Mouse (Mus musculus) heart, embryonic 11.5 days (tissue): ENCODE measurements around the gene Incenp. TPM values are rescaled to one million over a fixed set of nuclear protein-coding genes. Genes with fewer than 3 reads are reported as not detected.
A peak's percentile ranks its signal among the peaks of the same experiment; 100 is the strongest.
"Not testable (repeated sequence)": the region's sequence is repeated elsewhere in the genome, so short reads cannot be mapped to it uniquely, and the experiment has no call there.

Source experiments
- ATAC-seq: fragments of 200-750 bp; cut with Nextera tagmentation; replicated peaks from 2 replicates; pipeline ENCODE4 v1.8.0; 2017; ENCODE audit warnings: moderate library complexity; ENCODE audit not compliant: insufficient number of reproducible peaks, low FRiP score, low TSS enrichment
- H3K27ac ChIP-seq: fragments of 300-500 bp; sonication (generic); 2 replicates; pipeline ENCODE4 v1.5.1; 2014; ENCODE audit warnings: mild to moderate bottlenecking, low read depth, low read length
- H3K27me3 ChIP-seq: fragments of 300-500 bp; sonication (generic); 2 replicates; pipeline ENCODE4 v1.6.1; 2014; ENCODE audit warnings: mild to moderate bottlenecking, low read length, mixed read lengths; ENCODE audit not compliant: control insufficient read depth, insufficient read depth
- H3K36me3 ChIP-seq: fragments of 300-500 bp; sonication (generic); 2 replicates; pipeline ENCODE4 v1.6.1; 2014; ENCODE audit warnings: mild to moderate bottlenecking, low read length, moderate library complexity, mixed read lengths; ENCODE audit not compliant: control insufficient read depth, insufficient read depth
- H3K4me1 ChIP-seq: fragments of 300-500 bp; sonication (generic); 2 replicates; pipeline ENCODE4 v1.6.1; 2014; ENCODE audit warnings: low read length; ENCODE audit not compliant: control insufficient read depth, insufficient read depth
- H3K4me2 ChIP-seq: fragments of 300-500 bp; sonication (generic); 2 replicates; pipeline ENCODE4 v1.6.1; 2014; ENCODE audit warnings: mild to moderate bottlenecking, moderate library complexity
- H3K4me3 ChIP-seq: fragments of 300-500 bp; sonication (generic); 2 replicates; pipeline ENCODE4 v1.5.1; 2014; ENCODE audit warnings: low read depth, low read length
- H3K9ac ChIP-seq: fragments of 300-500 bp; sonication (generic); 2 replicates; pipeline ENCODE4 v1.6.1; 2014; ENCODE audit warnings: mild to moderate bottlenecking, low read depth, low read length, moderate library complexity
- H3K9me3 ChIP-seq: fragments of 300-500 bp; sonication (generic); replicated peaks from 2 replicates; pipeline ENCODE4 v1.6.1; 2016; ENCODE audit warnings: low read length; ENCODE audit not compliant: control insufficient read depth
- WGBS: fragments of 180-500 bp; shearing (Covaris S2); extraction: QIAGEN DNeasy Blood & Tissue Kit; methylation state at CpG from one replicate; pipeline ENCODE4 v1.1.7; 2014; ENCODE audit not compliant: insufficient replicate concordance; 5-methylcytosine and 5-hydroxymethylcytosine counted together
- polyA plus RNA-seq: library from polyadenylated mRNA; unstranded; fragments of >200 nt; fragmentation: Nextera tagmentation; extraction: Ambion mirVana; gene quantifications from 2 replicates; pipeline ENCODE4 v1.2.1, GENCODE M21; 2014

Incenp gene
- polyA plus RNA-seq, 1 experiment from 2014 or later = 62.6 TPM

DNA sequence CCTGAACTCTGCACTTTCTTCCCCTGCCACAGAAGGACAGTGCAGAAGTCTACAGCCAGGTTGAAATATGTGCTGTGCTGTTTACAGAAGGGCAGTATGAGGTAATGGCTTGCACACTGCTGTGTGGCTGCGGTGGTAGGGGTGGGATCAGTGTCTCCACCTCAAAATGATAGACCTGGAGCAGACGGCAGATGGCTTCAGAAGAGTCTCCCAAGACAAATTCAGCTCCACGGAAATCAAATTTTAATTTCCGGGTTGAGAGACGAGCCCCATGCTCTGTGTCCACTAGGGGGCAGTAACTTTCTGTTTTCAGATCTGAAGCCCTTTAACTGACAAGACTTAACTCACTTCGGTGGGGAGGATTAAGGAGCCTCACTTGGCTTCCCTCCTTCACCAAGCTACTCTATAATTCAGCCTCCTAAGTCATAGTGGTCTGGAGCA is 12.0 kb upstream of the Incenp start:
- Histone ChIP-seq H3K9me3 (no peaks in the 10 kb centered on the region), H3K27ac (0 out of 2 replicates have a peak overlapping the region, but pooled peaks have one; percentile 15), H3K4me2 (0 out of 2 replicates have a peak overlapping the region, but pooled peaks have one; percentile 27), H3K4me3 (no peak overlapping the region), H3K36me3 (no peaks in the 10 kb centered on the region), H3K9ac (no peak overlapping the region), H3K27me3 (no peaks in the 10 kb centered on the region), H3K4me1 (no peaks in the 10 kb centered on the region)
- ATAC-seq = no peak
- WGBS = 14% methylated on average over 6 of the region's 6 CpGs

DNA sequence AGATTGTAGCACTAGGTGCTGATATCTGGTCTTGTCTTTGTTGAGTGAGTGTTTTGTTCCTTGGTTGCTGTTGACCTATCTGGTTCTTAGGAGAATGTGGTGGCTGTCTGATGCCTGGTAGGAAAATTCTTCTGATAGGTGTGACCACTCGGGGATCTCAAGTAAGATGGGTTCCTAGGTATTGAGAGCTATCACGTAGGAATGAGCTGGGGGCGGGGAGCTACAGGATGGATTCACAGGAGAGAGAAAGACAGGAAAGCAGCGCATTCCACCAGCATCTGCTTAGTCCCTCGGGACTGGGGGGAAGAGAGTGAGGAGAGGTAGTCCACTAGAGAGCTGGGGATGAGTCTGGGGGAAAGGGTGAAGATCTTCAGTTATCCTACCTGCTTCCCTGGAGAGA is 10.0 kb upstream of the Incenp start:
- 69% methylated on average over 5 of the region's 5 CpGs for WGBS
- no peak for ATAC-seq
- Histone ChIP-seq H3K27ac (no peak overlapping the region), H3K4me3 (no peak overlapping the region), H3K4me1 (no peaks in the 10 kb centered on the region), H3K36me3 (no peaks in the 10 kb centered on the region), H3K4me2 (no peak overlapping the region), H3K9me3 (no peaks in the 10 kb centered on the region), H3K9ac (no peak overlapping the region), H3K27me3 (no peaks in the 10 kb centered on the region)

- H3K27me3 ChIP-seq, H3K36me3 ChIP-seq, H3K9me3 ChIP-seq, H3K27ac ChIP-seq, ATAC-seq, H3K9ac ChIP-seq: not testable (repeated sequence)
- WGBS = 88% methylated on average over 2 of the region's 2 CpGs
- Histone ChIP-seq H3K4me3 (peak overlapping the region; percentile 95; the same call in 1 of the 2 replicates), H3K4me2 (peak overlapping the region; percentile 71), H3K4me1 (peaks cover 21% of the 10 kb centered on the region)
Observed at GRCm38 (mm10) chr19:9900696-9901095, 1.3 kb upstream of the Incenp start.

DNA sequence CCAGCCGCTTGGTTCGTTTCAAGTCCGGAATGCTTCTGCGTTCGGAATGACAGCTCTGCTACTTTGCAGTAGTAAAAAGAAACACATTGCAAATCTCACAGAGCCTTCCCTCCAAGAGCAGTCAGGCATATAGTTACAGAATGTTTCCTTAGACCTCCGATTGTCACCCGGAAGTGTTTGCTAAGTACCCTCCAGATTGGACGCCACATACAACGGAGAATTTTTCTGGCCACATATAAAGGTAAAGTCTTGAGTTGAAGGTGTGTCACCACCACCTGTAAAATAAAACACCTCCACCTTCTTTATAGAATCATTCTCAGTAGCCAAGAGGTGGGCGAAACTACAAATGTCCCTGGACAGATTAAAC is 412 bp upstream of the Incenp start:
- Histone ChIP-seq H3K4me3 (peak overlapping the region; percentile 95), H3K4me1 (peaks cover 21% of the 10 kb centered on the region), H3K9ac (peak overlapping the region; percentile 77), H3K27ac (peak overlapping the region; percentile 92), H3K27me3 (no peaks in the 10 kb centered on the region), H3K9me3 (no peaks in the 10 kb centered on the region), H3K4me2 (peak overlapping the region; percentile 71), H3K36me3 (peaks cover 5% of the 10 kb centered on the region; the same call in 1 of the 2 replicates)
- ATAC-seq = peak; percentile 46
- 10% methylated on average over 10 of the region's 10 CpGs for WGBS

- Histone ChIP-seq H3K4me2 (peak overlapping the region; percentile 83), H3K27me3 (no peaks in the 10 kb centered on the region), H3K9me3 (no peaks in the 10 kb centered on the region), H3K36me3 (peaks cover 9% of the 10 kb centered on the region), H3K27ac (peak overlapping the region; percentile 87), H3K4me1 (peaks cover 21% of the 10 kb centered on the region), H3K4me3 (peak overlapping the region; percentile 95), H3K9ac (peak overlapping the region; percentile 91)
- no peak for ATAC-seq
- WGBS = 10% methylated on average over 17 of the region's 17 CpGs
Observed at GRCm38 (mm10) chr19:9898339-9899066, 848 bp downstream of the Incenp start.

GRCm38 (mm10) chr19:9896067-9896466 is 3.3 kb downstream of the Incenp start:
- Histone ChIP-seq H3K4me3 (no peak overlapping the region), H3K9ac (no peak overlapping the region), H3K4me2 (peak overlapping the region; percentile 37), H3K27ac (no peak overlapping the region), H3K9me3 (no peaks in the 10 kb centered on the region), H3K36me3 (peaks cover 26% of the 10 kb centered on the region), H3K4me1 (peaks cover 21% of the 10 kb centered on the region), H3K27me3 (no peaks in the 10 kb centered on the region)
- no peak for ATAC-seq
- 61% methylated on average over 5 of the region's 5 CpGs for WGBS

GRCm38 (mm10) chr19:9886771-9887170 is 12.6 kb downstream of the Incenp start:
- Histone ChIP-seq H3K36me3 (peaks cover 45% of the 10 kb centered on the region), H3K9me3 (no peaks in the 10 kb centered on the region), H3K4me2 (no peak overlapping the region), H3K27ac (no peak overlapping the region), H3K9ac (no peak overlapping the region), H3K4me1 (no peaks in the 10 kb centered on the region), H3K4me3 (no peak overlapping the region), H3K27me3 (no peaks in the 10 kb centered on the region)
- ATAC-seq = no peak
- WGBS = 94% methylated on average over 8 of the region's 8 CpGs

DNA sequence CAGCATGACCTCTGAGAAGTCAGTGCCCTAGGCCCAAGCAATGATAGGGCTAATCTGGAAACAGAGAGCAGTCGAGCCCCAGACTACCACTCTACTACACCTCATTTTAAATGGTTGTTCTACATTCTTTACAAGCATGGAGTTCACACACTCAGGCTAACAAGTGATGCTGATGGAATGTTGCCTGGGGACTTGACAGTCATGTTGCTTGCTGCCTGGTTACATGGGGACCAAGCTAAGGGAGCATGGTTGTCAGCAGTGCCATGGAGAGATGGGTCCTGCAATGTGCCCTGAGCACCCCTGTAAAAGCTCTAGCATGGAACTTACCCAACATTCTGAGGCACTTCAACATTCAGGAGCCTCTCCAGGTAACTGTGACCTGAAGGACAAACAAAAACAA is 13.0 kb downstream of the Incenp start:
- Histone ChIP-seq H3K4me3 (no peak overlapping the region), H3K27me3 (no peaks in the 10 kb centered on the region), H3K9me3 (no peaks in the 10 kb centered on the region), H3K4me1 (no peaks in the 10 kb centered on the region), H3K36me3 (peaks cover 43% of the 10 kb centered on the region), H3K9ac (no peak overlapping the region), H3K4me2 (no peak overlapping the region), H3K27ac (no peak overlapping the region)
- no peak for ATAC-seq
- 65% methylated on average over 1 of the region's 1 CpGs for WGBS
